Mouse (Mus musculus) activated CD4-positive, CD25-positive, alpha-beta regulatory T cell, adult 4 months (primary cell): ENCODE measurements around the gene Ercc6l. TPM values are rescaled to one million over a fixed set of nuclear protein-coding genes. Genes with fewer than 3 reads are reported as not detected.
"Not testable (repeated sequence)": the region's sequence is repeated elsewhere in the genome, so short reads cannot be mapped to it uniquely, and the experiment has no call there.

ENCODE experiments used
- ATAC-seq: one replicate; pipeline ENCODE4 v1.8.0; 2017
- polyA plus RNA-seq, 2 experiments: library from polyadenylated mRNA; unstranded; fragments of 100-300 nt; shearing (Covaris generic); gene quantifications; one replicate each; pipeline ENCODE4 v1.2.1; 2017

Ercc6l gene
- polyA plus RNA-seq, 2 experiments from 2014 or later: 3.1 to 4.9 TPM

- ATAC-seq: not testable (repeated sequence)
Observed at GRCm38 (mm10) chrX:102103830-102104229, 53.1 kb downstream of the Ercc6l start.

- no peak for ATAC-seq
Observed at GRCm38 (mm10) chrX:102101886-102102285, 55.0 kb downstream of the Ercc6l start.

- no peak for ATAC-seq
Observed at GRCm38 (mm10) chrX:102094381-102094904, 62.4 kb downstream of the Ercc6l start.

Other genes starting within 250 kb of the Ercc6l start
- gene Rtl5, start 85.8 kb downstream of the Ercc6l start, polyA plus RNA-seq: 1 to 10 TPM in 1 of 2 experiments, under 1 TPM in 1; 0.48 to 1.0 TPM
- 10 to 100 TPM; 37.4 to 63.2 TPM for gene Pin4, start 37.6 kb downstream of the Ercc6l start, polyA plus RNA-seq
- 1,000 to 10,000 TPM; 1,905 to 1,954 TPM for gene Rps4x, start 32.3 kb upstream of the Ercc6l start, polyA plus RNA-seq
- gene Cited1, start 95.1 kb upstream of the Ercc6l start, polyA plus RNA-seq: under 1 TPM in 1 of 2 experiments, not detected in 1; 0.37 TPM